Mouse (Mus musculus) myocyte (in vitro differentiated cells): ENCODE data around the gene Ftsj3.

Experiments used
- E2F4 ChIP-seq: IDR thresholded peaks from one replicate; pipeline ENCODE4 v1.6.1; 2011; ENCODE audit warnings: mild to moderate bottlenecking, control low read depth, moderate library complexity; ENCODE audit not compliant: insufficient read depth
- MYOG ChIP-seq, 3 experiments: IDR thresholded peaks; one replicate each; pipeline ENCODE4 v1.6.1; 2011; ENCODE audit warnings: control low read depth in 2 of 3, low read depth in 2 of 3, mild to moderate bottlenecking in 2 of 3; ENCODE audit not compliant: insufficient read length in 2 of 3, control insufficient read depth in 1 of 3, insufficient read depth in 1 of 3
- POLR2A ChIP-seq: IDR thresholded peaks from one replicate; pipeline ENCODE4 v1.6.1; 2011; ENCODE audit warnings: low read depth, mild to moderate bottlenecking, control low read depth, moderate library complexity; ENCODE audit not compliant: insufficient read length
- POLR2AphosphoS2 ChIP-seq: IDR thresholded peaks from one replicate; pipeline ENCODE4 v1.6.1; 2011; ENCODE audit warnings: low read depth, control low read depth; ENCODE audit not compliant: insufficient read length
- SRF ChIP-seq: IDR thresholded peaks from one replicate; pipeline ENCODE4 v1.6.1; 2011; ENCODE audit warnings: low read depth; ENCODE audit not compliant: control insufficient read depth, insufficient read length
- TCF12 ChIP-seq: IDR thresholded peaks from one replicate; pipeline ENCODE4 v1.6.1; 2011; ENCODE audit warnings: mild to moderate bottlenecking, control low read depth; ENCODE audit not compliant: poor library complexity, insufficient read depth, severe bottlenecking
- USF1 ChIP-seq: IDR thresholded peaks from one replicate; pipeline ENCODE4 v1.6.1; 2011; ENCODE audit warnings: low read depth, mild to moderate bottlenecking, control low read depth, moderate library complexity

DNA sequence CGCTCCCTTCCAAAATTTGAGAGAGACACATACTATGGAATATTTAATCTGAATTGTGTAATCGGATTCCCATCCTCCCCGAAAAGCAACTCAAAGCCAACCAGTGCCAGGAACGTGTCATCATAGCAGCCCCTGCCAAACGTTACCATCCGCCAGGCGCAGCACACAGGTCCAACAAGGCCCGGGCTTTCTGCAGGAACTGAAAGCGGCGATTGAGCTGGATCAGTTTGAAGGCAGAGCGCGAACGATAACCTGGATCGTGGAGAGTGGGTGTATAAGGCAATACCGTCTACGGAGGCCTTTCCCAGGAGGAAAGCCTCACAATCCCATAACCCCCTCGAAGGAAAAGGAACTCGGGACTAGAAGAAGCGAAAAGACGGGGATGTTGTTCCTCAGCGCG lies 705 bp downstream of the Ftsj3 start:
- no peak for TF ChIP-seq POLR2A
- TF ChIP-seq E2F4, result no peak
- no peak for TF ChIP-seq USF1
- TF ChIP-seq TCF12, result no peak
- no peak for TF ChIP-seq SRF
- TF ChIP-seq POLR2AphosphoS2, result no peak
- no peak for TF ChIP-seq MYOG (IDR thresholded peaks at IDR 0.05; ENCODE audit: control insufficient read depth in 1 of 3, insufficient read depth in 1 of 3, insufficient read length in 2 of 3, low read depth in 2 of 3)
